ENCODE assay signal across 8 mouse cellular contexts in genomic region chr3:35482296-35482695, GRCm38 (mm10).
DNase-seq lines count a peak whose midpoint lies in the region; ATAC-seq and TF ChIP-seq lines count a peak whose summit lies in the region.

No protein-coding gene starts in this region.

- peak; percentile 41; the same call in 1 of the 2 replicates for ATAC-seq in heart, postnatal 0 days (ENCODE audit: insufficient read depth, low read depth)
- peak; percentile 80 for ATAC-seq in midbrain, embryonic 13.5 days

- H3K4me1 ChIP-seq in heart, postnatal 0 days (ENCODE audit: control insufficient read depth, insufficient read depth): no peaks in the 10 kb centered on the region
- peaks cover 19% of the 10 kb centered on the region for H3K4me1 ChIP-seq in midbrain, embryonic 13.5 days (replicated peaks)
- peaks cover 2% of the 10 kb centered on the region; the same call in 1 of the 2 replicates for H3K4me1 ChIP-seq in testis, adult 2 months (ENCODE audit: control insufficient read depth, insufficient read depth, low read length)

- no peak overlapping the region for H3K9ac ChIP-seq in heart, postnatal 0 days (replicated peaks; ENCODE audit: low read depth, low read length)
- H3K9ac ChIP-seq in midbrain, embryonic 13.5 days (replicated peaks): peak overlapping the region; percentile 36; the same call in 1 of the 2 replicates

- intact Hi-C loops in gastrocnemius, adult 2 months (cut with DNase I): loop anchor here (2.0 to 10.0 kb wide), 3 partner anchors 833 to 1250 kb away; no protein-coding TSS in a partner anchor

- H3K27me3 ChIP-seq in heart, postnatal 0 days (ENCODE audit: control insufficient read depth, insufficient read depth, low read length): peaks cover 11% of the 10 kb centered on the region; the same call in 1 of the 2 replicates
- H3K27me3 ChIP-seq in midbrain, embryonic 13.5 days: no peaks in the 10 kb centered on the region
- H3K27me3 ChIP-seq in testis, adult 2 months (ENCODE audit: control insufficient read depth, insufficient read depth, low read length): no peaks in the 10 kb centered on the region

- TF ChIP-seq EP300 in heart, postnatal 0 days (IDR thresholded peaks at IDR 0.05; ENCODE audit: low read depth): no peak

- no peaks in the 10 kb centered on the region for H3K36me3 ChIP-seq in heart, postnatal 0 days (replicated peaks; ENCODE audit: control insufficient read depth, insufficient read depth, low read length)
- no peaks in the 10 kb centered on the region for H3K36me3 ChIP-seq in midbrain, embryonic 13.5 days
- no peaks in the 10 kb centered on the region for H3K36me3 ChIP-seq in testis, adult 2 months (ENCODE audit: control insufficient read depth, insufficient read depth, low read length)

- WGBS in heart, postnatal 0 days: 6% methylated on average over 6 of the region's 6 CpGs
- under 1% methylated on average over 6 of the region's 6 CpGs for WGBS in midbrain, embryonic 13.5 days

- H3K4me3 ChIP-seq in gastrocnemius, adult 2 months: no peak overlapping the region
- peak overlapping the region; percentile 19 for H3K4me3 ChIP-seq in heart, postnatal 0 days (ENCODE audit: low read depth, low read length)
- H3K4me3 ChIP-seq in midbrain, embryonic 13.5 days (replicated peaks): peak overlapping the region; percentile 15
- no peak overlapping the region for H3K4me3 ChIP-seq in testis, adult 2 months (ENCODE audit: control insufficient read depth, low read depth, low read length)

- TF ChIP-seq CTCF in gastrocnemius, adult 2 months (IDR thresholded peaks at IDR 0.05): peak; percentile 75
- TF ChIP-seq CTCF in heart, postnatal 0 days (IDR thresholded peaks at IDR 0.05; ENCODE audit: low read depth): peak; percentile 79
- peak; percentile 21; the same call in 1 of the 2 replicates for TF ChIP-seq CTCF in testis, adult 2 months (IDR thresholded peaks at IDR 0.05; ENCODE audit: control insufficient read depth, insufficient read depth, insufficient replicate concordance, low read depth, low read length)

- no peak overlapping the region for H3K27ac ChIP-seq in gastrocnemius, adult 2 months
- H3K27ac ChIP-seq in heart, postnatal 0 days (ENCODE audit: low read depth): no peak overlapping the region
- H3K27ac ChIP-seq in midbrain, embryonic 13.5 days: 0 out of 2 replicates have a peak overlapping the region, but pooled peaks have one; percentile 14
- H3K27ac ChIP-seq in testis, adult 2 months (ENCODE audit: control insufficient read depth, insufficient read depth, low read depth, low read length): no peak overlapping the region

- peak overlapping the region; percentile 42 for H3K4me2 ChIP-seq in heart, postnatal 0 days (ENCODE audit: low read depth, low read length)
- peak overlapping the region; percentile 48 for H3K4me2 ChIP-seq in midbrain, embryonic 13.5 days (replicated peaks)

- no peaks in the 10 kb centered on the region for H3K9me3 ChIP-seq in heart, postnatal 0 days (replicated peaks; ENCODE audit: control insufficient read depth, low read length)
- no peaks in the 10 kb centered on the region for H3K9me3 ChIP-seq in midbrain, embryonic 13.5 days

- TF ChIP-seq POLR2A in testis, adult 2 months (IDR thresholded peaks at IDR 0.05; ENCODE audit: control insufficient read depth, low read depth, low read length): no peak

- no peak for DNase-seq in gastrocnemius, adult 2 months
- no peak for DNase-seq in gastrocnemius, postnatal 4 days (ENCODE audit: low spot score in 2 of 2)
- DNase-seq in adrenal gland, postnatal 10 days: peak; percentile 61
- DNase-seq in embryo, embryonic 9.5 days (ENCODE audit: extremely low spot score): peak; percentile 72
- DNase-seq in heart, postnatal 0 days (ENCODE audit: low spot score): peak; percentile 70
- peak; percentile 15 to 60 for DNase-seq in layer of hippocampus, postnatal 25 days (ENCODE audit: extremely low spot score in 1 of 2, low spot score in 1 of 2)

Comparison
In these comparisons a context has a peak if more than half of its experiments do, and no peak if none do; other contexts are left out.
1. DNase-seq: peak in adrenal gland, postnatal 10 days (single experiment), embryo, embryonic 9.5 days (single experiment), heart, postnatal 0 days (single experiment) and layer of hippocampus, postnatal 25 days (2 of 2); none in gastrocnemius, adult 2 months (single experiment) and gastrocnemius, postnatal 4 days (0 of 2).
2. H3K4me3 ChIP-seq: peak in heart, postnatal 0 days (single experiment) and midbrain, embryonic 13.5 days (single experiment); none in gastrocnemius, adult 2 months (single experiment) and testis, adult 2 months (single experiment).
3. CTCF ChIP-seq: peak in every context shown above with its lines; median percentile 79 in heart, postnatal 0 days; 75 in gastrocnemius, adult 2 months; 21 in testis, adult 2 months.